Mouse (Mus musculus): ENCODE data around the gene Crtc3. TPM values are rescaled to one million over a fixed set of nuclear protein-coding genes. Genes with fewer than 3 reads are reported as not detected.

The Crtc3 gene
- 14.6 and 16.7 TPM in 2 replicates for polyA plus RNA-seq (2012; ENCODE audit: insufficient read depth, insufficient read length, missing spikeins)

DNA sequence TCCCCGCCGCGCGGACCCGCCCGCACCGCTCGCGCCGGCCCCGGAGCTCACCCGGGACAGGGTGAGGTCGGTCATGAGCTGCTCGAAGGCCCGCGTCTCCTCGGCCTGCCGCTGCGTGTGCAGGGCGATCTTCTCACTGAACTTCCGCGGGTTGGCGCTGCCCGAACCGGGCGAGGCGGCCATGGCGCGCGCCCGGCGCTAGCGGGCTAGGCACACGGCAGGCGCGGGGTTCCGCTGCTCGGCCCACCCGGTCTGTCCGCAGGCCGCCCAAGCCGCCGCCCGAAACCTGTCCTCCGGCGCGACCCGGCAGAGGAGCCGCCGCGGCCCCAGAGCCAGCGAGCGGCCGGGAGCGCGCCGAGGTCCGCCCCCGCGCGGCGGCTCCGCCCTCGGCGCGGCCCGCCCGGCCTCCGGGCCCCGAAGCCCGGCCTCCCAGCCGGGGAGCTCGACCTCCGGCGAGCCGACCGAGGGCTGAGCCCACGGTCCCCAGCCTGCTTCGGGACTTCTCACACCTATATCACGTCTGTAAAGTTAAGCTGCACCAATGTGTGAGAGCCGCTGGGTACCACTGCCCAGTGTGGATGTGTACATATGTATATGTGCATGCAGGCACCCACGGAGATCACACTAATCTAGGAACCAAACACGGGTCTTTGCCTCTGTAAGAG is at the start of gene Crtc3:
TSS of gene Crtc3 (minus strand) at position 322 of the 665 bp plus-strand sequence.
- no peak for TF ChIP-seq CTCF (IDR thresholded peaks at IDR 0.05; ENCODE audit: low read depth, low read length)
- TF ChIP-seq POLR2A (IDR thresholded peaks at IDR 0.05; ENCODE audit: borderline replicate concordance, low read depth, low read length) = no peak
- peak within 1 kb of the TSS; percentile 49 for H3K27ac ChIP-seq (ENCODE audit: insufficient read depth, low read depth, low read length)
- H3K4me3 ChIP-seq (ENCODE audit: insufficient read depth, low read length) = peak within 1 kb of the TSS; percentile 98

DNA sequence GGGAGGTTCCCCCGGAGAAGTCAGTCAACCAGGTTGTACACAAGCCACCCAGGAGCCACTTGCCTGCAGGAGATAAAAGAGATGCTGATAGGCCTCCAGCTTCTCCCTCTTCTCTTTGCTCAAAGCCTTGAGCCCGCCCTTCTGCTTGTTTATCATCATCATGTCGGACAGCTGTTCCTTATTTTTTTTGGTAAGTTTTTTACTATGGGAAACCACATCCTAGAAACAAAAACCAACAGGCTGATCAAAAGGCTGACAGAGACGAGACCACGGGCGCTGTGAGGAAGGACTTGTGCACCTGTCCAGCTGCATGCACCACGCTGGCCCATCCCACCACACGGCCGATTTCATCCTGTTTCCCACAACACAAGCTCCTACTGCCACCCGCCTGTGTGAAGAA is 47.5 kb upstream of the Crtc3 start:
- TF ChIP-seq CTCF (IDR thresholded peaks at IDR 0.05; ENCODE audit: low read depth, low read length) (no peak), POLR2A (IDR thresholded peaks at IDR 0.05; ENCODE audit: borderline replicate concordance, low read depth, low read length) (no peak)
- no peak overlapping the region for H3K27ac ChIP-seq (ENCODE audit: insufficient read depth, low read depth, low read length)
- H3K4me3 ChIP-seq (ENCODE audit: insufficient read depth, low read length) = no peak overlapping the region
- H3K4me1 ChIP-seq (ENCODE audit: control insufficient read depth, insufficient read depth, low read length) = no peaks in the 10 kb centered on the region

More for the DNA sequence above, at the start of gene Crtc3:
- peaks cover 13% of the 10 kb centered on the region for H3K4me1 ChIP-seq (ENCODE audit: control insufficient read depth, insufficient read depth, low read length)

DNA sequence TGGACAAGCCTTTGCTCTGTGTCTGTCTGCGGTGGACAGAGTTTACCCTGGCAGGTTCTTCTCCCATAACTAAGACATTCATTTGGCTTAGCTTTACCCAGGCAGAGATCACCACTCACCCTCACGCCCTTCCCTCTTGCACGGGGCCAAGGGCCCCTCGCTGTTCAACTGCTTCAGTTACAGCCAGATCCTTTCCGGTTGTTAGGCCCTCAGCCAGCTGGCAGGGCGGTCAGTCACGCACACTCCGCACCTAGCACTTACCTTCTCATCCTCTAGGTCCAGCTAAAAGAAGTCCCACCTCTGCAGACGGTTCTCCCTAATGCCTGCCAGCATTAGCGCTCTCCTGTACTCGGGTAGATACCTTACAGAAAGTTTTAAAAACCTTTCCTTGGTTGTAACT is 44.3 kb upstream of the Crtc3 start:
- no peak overlapping the region for H3K4me3 ChIP-seq (ENCODE audit: insufficient read depth, low read length)
- no peak overlapping the region for H3K27ac ChIP-seq (ENCODE audit: insufficient read depth, low read depth, low read length)
- no peaks in the 10 kb centered on the region for H3K4me1 ChIP-seq (ENCODE audit: control insufficient read depth, insufficient read depth, low read length)
- TF ChIP-seq CTCF (IDR thresholded peaks at IDR 0.05; ENCODE audit: low read depth, low read length) = no peak
- TF ChIP-seq POLR2A (IDR thresholded peaks at IDR 0.05; ENCODE audit: borderline replicate concordance, low read depth, low read length) = no peak

DNA sequence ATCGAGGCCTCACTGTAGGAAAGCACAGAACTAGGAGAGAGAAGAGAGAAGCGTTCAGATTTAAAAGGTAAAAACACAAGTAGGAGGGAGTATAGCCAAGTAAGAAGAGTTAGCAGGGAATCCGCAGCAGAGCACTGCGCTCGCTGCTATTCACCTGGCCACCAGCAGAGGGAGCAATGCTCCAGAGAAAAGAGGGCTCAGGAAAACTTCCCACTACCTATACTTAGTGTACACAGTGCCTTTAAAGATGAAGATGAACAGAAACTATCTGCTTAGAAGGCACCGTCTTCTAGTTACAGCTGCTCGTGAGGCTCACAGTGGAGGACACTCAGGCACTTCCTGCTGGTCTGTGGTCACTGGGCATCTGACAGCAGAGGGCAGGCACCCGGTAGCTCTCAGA is 41.0 kb upstream of the Crtc3 start:
- H3K4me3 ChIP-seq (ENCODE audit: insufficient read depth, low read length) = no peak overlapping the region
- H3K27ac ChIP-seq (ENCODE audit: insufficient read depth, low read depth, low read length) = no peak overlapping the region
- TF ChIP-seq POLR2A (IDR thresholded peaks at IDR 0.05; ENCODE audit: borderline replicate concordance, low read depth, low read length) (no peak), CTCF (IDR thresholded peaks at IDR 0.05; ENCODE audit: low read depth, low read length) (peak; percentile 87)

DNA sequence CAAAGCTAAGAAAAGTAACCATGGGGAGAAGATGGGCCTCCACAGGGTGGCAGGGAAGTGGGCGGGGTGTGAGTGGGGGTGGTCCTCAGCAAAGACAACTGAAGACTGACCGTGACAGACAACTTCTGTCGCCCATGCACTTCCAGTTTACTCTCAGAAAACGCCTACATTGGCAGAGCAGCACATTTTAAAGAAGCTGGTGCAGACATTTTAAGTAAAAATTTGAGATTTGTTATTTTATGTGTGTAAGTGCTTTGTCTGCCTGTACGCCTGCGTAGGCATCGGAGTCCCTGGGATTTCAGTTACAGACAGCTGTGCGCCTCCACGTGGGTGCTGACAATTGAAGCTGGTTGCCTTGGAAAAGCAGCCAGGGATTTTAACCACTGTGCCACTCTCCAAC is 32.4 kb upstream of the Crtc3 start:
- no peak for TF ChIP-seq CTCF (IDR thresholded peaks at IDR 0.05; ENCODE audit: low read depth, low read length)
- no peak for TF ChIP-seq POLR2A (IDR thresholded peaks at IDR 0.05; ENCODE audit: borderline replicate concordance, low read depth, low read length)
- no peak overlapping the region for H3K27ac ChIP-seq (ENCODE audit: insufficient read depth, low read depth, low read length)
- no peaks in the 10 kb centered on the region for H3K4me1 ChIP-seq (ENCODE audit: control insufficient read depth, insufficient read depth, low read length)
- no peak overlapping the region for H3K4me3 ChIP-seq (ENCODE audit: insufficient read depth, low read length)

More for the DNA sequence above, 41.0 kb upstream of the Crtc3 start:
- H3K4me1 ChIP-seq (ENCODE audit: control insufficient read depth, insufficient read depth, low read length) = no peaks in the 10 kb centered on the region

DNA sequence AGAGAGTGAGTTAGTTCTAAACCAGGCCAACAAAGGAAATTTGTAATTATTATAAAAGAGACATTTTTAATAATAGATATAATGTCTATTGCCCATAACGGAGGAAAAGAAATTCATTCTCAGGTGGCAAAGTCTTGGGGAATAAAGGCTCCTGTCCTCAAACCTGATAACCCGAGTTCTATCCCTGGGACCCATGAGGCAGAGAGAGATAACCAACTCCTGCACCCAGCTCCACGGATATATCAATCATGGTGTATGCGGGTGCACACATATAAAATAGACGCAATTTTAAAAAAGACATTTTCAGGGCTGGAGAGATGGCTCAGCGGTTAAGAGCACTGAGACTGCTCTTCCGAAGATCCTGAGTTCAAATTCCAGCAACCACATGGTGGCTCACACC is 30.9 kb upstream of the Crtc3 start:
- TF ChIP-seq CTCF (IDR thresholded peaks at IDR 0.05; ENCODE audit: low read depth, low read length) = no peak
- TF ChIP-seq POLR2A (IDR thresholded peaks at IDR 0.05; ENCODE audit: borderline replicate concordance, low read depth, low read length) = no peak
- Histone ChIP-seq H3K27ac (ENCODE audit: insufficient read depth, low read depth, low read length) (no peak overlapping the region), H3K4me3 (ENCODE audit: insufficient read depth, low read length) (no peak overlapping the region), H3K4me1 (ENCODE audit: control insufficient read depth, insufficient read depth, low read length) (peaks cover 9% of the 10 kb centered on the region)

DNA sequence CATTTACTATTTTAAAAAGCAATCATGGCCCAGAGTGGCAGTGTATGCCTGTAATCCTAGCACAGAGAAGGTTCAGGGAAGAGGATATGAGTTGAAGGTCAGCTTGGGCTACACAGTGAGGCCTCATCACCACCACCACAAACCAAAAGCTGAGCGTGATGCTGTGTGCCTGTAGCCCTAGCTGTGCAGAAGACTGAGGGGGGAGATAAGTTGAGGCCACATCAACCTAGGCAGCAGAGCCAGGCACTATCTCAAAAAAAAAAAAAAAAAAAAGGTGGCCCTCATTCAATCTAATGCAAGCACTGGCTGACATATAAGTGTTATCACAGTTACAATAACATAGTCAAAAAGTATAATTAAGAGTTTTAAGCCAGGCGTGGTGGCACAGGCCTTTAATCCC is 30.4 kb upstream of the Crtc3 start:
- peaks cover 11% of the 10 kb centered on the region for H3K4me1 ChIP-seq (ENCODE audit: control insufficient read depth, insufficient read depth, low read length)
- TF ChIP-seq CTCF (IDR thresholded peaks at IDR 0.05; ENCODE audit: low read depth, low read length) (no peak), POLR2A (IDR thresholded peaks at IDR 0.05; ENCODE audit: borderline replicate concordance, low read depth, low read length) (no peak)
- no peak overlapping the region for H3K27ac ChIP-seq (ENCODE audit: insufficient read depth, low read depth, low read length)
- H3K4me3 ChIP-seq (ENCODE audit: insufficient read depth, low read length) = no peak overlapping the region

DNA sequence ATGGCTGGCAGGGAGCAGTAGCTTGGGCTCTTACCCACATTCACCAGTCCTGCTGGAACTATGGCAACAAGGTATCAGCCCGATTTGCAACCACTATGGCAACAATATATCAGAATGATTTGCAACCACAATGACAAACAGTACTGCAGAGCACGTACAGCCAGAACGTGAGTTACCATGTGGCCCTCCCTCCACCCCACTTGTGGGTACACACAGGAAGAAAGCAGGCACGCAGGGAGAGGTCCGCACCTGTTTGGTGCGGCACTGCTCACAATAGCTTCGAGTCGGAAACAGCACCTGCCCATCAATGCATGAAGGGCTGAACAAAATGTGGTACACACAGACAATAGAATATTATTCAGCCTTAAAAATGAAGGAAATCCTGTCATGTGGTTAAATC is 29.8 kb upstream of the Crtc3 start:
- Histone ChIP-seq H3K4me1 (ENCODE audit: control insufficient read depth, insufficient read depth, low read length) (peaks cover 11% of the 10 kb centered on the region), H3K4me3 (ENCODE audit: insufficient read depth, low read length) (no peak overlapping the region), H3K27ac (ENCODE audit: insufficient read depth, low read depth, low read length) (no peak overlapping the region)
- TF ChIP-seq POLR2A (IDR thresholded peaks at IDR 0.05; ENCODE audit: borderline replicate concordance, low read depth, low read length) = no peak
- TF ChIP-seq CTCF (IDR thresholded peaks at IDR 0.05; ENCODE audit: low read depth, low read length) = no peak

DNA sequence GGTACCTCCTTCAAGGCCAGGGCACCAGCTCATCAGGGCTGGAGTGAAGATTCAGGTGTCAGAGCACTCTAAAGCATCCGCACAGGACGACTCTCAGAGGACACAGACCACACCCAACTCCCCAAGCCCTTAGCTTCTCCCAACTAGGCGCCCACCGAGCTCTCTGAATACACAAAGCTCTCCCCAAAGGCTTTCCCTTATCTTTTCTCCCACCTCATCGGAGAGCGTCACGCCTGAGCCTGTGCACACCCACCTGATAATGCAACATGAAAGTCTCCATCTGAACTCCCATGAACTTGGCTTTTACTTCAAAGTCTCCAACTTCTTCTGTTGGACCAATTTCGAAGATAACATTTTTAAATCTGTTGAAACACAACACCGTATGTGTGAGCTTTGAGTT is 28.1 kb upstream of the Crtc3 start:
- H3K4me1 ChIP-seq (ENCODE audit: control insufficient read depth, insufficient read depth, low read length) = peaks cover 18% of the 10 kb centered on the region
- TF ChIP-seq POLR2A (IDR thresholded peaks at IDR 0.05; ENCODE audit: borderline replicate concordance, low read depth, low read length) (no peak), CTCF (IDR thresholded peaks at IDR 0.05; ENCODE audit: low read depth, low read length) (no peak)
- no peak overlapping the region for H3K27ac ChIP-seq (ENCODE audit: insufficient read depth, low read depth, low read length)
- H3K4me3 ChIP-seq (ENCODE audit: insufficient read depth, low read length) = no peak overlapping the region

DNA sequence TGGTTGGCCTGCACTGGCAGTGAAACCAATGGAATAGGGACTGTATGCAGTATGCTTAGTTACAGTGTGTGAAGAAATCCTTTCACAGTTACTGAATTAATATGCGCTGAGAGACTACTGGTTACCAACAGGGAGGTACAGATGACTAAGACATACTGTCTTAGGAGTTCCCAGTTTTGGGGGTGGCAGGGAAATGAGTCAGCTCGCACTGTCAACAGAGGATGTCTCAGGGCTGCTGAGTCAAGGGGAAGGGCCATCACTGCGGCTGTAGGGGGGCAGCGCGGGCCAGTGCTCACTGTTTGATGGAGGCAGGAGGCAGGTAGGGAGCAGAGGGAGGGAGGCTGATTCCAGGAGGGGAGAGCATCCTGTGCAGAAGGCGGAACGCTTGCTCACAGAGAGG is 26.6 kb upstream of the Crtc3 start:
- no peak overlapping the region for H3K4me3 ChIP-seq (ENCODE audit: insufficient read depth, low read length)

More for the DNA sequence above, 26.6 kb upstream of the Crtc3 start:
- TF ChIP-seq CTCF (IDR thresholded peaks at IDR 0.05; ENCODE audit: low read depth, low read length) = no peak
- no peak for TF ChIP-seq POLR2A (IDR thresholded peaks at IDR 0.05; ENCODE audit: borderline replicate concordance, low read depth, low read length)
- peak overlapping the region; percentile 23 for H3K27ac ChIP-seq (ENCODE audit: insufficient read depth, low read depth, low read length)
- peaks cover 26% of the 10 kb centered on the region for H3K4me1 ChIP-seq (ENCODE audit: control insufficient read depth, insufficient read depth, low read length)
